Mouse (Mus musculus): ENCODE data around the gene Wee2. TPM values are rescaled to one million over a fixed set of nuclear protein-coding genes. Genes with fewer than 3 reads are reported as not detected.

Gene Wee2
- total RNA-seq, 2 experiments from 2014 or later, result not detected

GRCm38 (mm10) chr6:40435151-40436046 is 3.5 kb upstream of the Wee2 start:
- peak; percentile 59 for ATAC-seq (replicated peaks; ENCODE audit: poor library complexity, severe bottlenecking)

DNA sequence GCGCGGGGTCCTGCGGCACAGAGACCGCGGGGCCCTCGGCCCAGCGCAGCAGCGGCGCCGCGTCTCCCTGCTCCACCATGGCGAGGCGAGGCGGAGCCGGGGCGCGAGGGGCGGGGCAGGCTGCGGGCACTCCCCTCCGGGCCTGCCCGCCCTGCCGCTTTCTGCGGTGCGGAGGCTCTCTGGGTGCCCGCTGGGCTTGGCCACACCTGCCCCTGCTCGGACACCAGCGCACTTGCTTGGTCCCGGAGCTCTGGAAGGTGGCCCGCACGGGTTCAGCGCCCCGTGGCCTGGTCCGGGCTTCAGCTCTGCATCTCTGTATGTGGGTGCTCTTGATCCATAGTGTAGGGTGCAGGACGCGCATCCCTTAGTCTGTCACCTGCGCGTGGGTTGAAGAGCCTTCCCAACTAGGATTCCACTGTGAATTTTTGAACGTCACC is 2.8 kb upstream of the Wee2 start, which contains the start of gene E330009J07Rik:
Gene E330009J07Rik (minus strand): TSS at position 89 of the 437 bp plus-strand sequence.
- ATAC-seq (replicated peaks; ENCODE audit: poor library complexity, severe bottlenecking), result peak; percentile 71

DNA sequence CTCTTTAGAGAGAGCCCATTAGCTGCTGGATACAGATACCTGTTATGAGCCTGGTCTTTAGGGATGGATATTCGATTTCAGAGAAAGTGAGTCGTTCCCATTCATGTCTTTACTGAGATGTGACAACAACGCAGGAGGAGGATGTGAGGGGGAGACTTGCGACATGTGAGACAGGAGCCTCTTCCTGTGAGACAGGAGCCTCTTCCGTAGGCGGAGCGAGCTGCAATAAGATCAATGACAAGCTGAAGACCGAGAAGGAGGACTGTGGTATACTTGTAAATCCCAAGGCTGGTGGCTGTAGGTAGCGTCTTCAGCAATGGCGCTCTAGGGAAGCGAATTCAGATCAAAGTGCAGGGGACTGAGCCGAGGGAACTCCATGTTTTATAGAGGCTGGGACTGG is 843 bp downstream of the Wee2 start:
- ATAC-seq (replicated peaks; ENCODE audit: poor library complexity, severe bottlenecking), result peak; percentile 56

GRCm38 (mm10) chr6:40441276-40441675 is 2.4 kb downstream of the Wee2 start:
- ATAC-seq (replicated peaks; ENCODE audit: poor library complexity, severe bottlenecking), result no peak

- ATAC-seq (replicated peaks; ENCODE audit: poor library complexity, severe bottlenecking), result no peak
Measured at GRCm38 (mm10) chr6:40441755-40442154, 2.9 kb downstream of the Wee2 start.

DNA sequence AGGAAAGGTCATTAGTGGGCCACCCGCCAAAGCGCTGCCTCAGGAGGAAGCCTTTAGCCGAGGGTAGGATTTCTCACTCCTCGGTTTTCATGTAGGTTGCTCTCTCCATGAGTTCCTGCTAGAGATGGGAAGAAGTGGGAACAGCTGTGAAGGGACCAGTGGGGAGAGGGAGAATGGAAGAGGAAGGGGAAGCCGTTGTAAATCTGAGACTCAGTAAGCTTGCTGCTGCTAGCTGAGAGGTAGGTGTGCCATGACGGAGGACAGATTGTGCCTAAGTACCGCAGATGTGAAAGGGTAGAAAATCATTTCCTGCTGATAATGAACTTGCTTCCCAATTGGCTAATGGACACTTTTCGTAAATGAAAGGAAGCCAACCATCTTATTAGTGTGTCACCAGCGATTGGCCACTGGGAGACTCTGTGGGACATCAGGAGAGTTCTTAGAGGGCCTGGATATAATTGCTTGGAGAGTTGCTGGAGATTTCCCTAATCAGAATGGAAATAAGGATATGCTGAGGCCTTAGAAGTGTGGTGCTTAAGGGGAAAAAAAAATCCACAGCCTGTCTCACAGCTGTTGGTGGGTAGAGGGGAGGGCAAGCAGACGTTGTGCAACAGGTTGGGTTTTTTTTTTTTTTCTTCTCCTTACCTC is 4.5 kb downstream of the Wee2 start:
- ATAC-seq (replicated peaks; ENCODE audit: poor library complexity, severe bottlenecking), result peak; percentile 33

DNA sequence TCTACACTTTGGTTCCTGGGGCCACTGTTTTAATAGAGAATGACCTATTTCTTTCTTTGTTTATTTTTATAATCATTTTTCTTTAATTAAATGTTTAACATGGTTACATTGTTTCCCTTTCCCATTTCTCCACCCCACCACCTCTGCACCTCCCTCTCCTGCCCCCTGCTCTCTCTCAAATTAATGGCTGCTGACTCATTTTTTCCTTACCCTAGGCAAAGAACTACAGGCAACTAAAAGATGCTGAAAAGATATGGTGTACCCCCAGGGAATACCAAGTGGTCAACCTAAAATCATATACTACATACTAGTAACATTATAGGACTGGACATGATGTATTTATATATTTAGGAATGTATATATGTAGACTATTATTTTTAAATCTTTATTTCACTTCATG is 9.7 kb downstream of the Wee2 start:
- ATAC-seq (replicated peaks; ENCODE audit: poor library complexity, severe bottlenecking), result no peak

DNA sequence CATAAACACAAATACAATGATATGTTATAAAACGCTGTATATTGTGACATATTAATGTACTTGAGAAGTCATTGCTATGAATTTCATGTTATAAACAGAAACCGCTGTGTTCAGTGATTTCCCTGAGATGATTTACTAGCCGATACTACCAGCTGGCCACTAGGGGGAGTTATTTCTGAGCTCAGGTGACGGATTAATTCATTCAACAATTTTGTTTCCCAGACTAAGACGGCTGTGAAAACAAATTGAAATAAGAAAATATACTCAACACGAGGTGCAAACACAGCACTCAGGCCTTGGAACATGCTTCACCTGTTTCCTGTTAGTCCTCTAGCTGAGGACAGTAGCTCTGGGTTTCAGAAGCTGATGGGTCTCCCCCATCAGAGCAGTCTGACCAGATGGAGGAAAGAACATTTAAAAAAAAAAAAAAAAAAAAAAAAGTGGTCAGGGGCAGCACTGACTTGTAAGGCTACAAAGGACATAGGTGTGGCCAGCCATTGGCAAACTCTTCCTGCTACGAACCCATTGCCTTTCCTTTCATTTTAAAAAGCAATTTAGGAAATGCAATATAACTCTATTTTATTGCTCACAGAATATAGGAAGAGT is 15.7 kb downstream of the Wee2 start:
- peak; percentile 65 for ATAC-seq (replicated peaks; ENCODE audit: poor library complexity, severe bottlenecking)

- ATAC-seq (replicated peaks; ENCODE audit: poor library complexity, severe bottlenecking), result peak; percentile 92
Measured at GRCm38 (mm10) chr6:40465710-40466109, 26.8 kb downstream of the Wee2 start.

DNA sequence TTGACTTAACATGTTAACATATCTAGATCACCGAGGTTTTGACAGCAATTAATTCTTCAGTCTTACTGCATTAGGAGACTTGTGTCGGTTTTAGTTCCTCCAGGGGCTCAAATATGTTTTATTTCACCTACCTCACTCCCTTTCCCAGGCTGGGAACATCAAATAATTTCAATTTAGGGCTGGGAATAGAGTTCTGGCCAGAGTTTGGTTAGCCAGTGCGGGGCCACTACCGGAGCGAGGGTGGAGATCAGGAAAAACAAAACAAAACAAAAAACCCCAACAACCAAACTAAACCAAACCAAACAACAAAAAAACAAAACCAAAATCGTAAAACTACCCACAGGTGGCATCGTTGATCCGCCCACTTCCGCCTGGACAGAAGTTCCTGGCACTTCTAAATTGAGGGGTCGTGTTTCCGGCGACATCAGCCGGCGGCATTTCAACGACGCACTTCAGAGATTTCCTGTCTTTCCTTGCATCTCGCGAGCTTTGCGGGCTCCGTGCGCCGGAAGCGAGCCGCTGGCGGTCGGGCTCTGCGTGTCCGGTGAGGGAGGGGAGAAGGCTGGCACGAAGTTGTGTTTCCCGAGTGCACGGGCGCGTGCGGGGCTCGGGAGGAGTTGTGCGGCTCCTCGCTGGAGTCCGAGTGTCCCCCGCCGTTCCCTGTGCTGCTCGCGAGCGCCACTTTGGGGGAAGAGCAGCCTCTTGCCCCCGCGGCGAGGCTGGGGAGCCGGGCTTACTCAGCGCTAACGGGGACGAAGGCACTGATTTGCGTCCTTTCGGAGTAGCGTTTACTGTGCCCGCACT is 32.2 kb downstream of the Wee2 start, which contains the start of gene Ssbp1:
Gene Ssbp1 (plus strand): TSS at position 437 of the 804 bp plus-strand sequence.
- ATAC-seq (replicated peaks; ENCODE audit: poor library complexity, severe bottlenecking), result peak; percentile 97

- ATAC-seq (replicated peaks; ENCODE audit: poor library complexity, severe bottlenecking), result no peak
Measured at GRCm38 (mm10) chr6:40471720-40472010, 32.8 kb downstream of the Wee2 start.

- 0 out of 2 replicates have a peak, but pooled peaks have one; percentile 20 for ATAC-seq (replicated peaks; ENCODE audit: poor library complexity, severe bottlenecking)
Measured at GRCm38 (mm10) chr6:40476132-40476531, 37.2 kb downstream of the Wee2 start.

GRCm38 (mm10) chr6:40479705-40480104 is 40.8 kb downstream of the Wee2 start:
- ATAC-seq (replicated peaks; ENCODE audit: poor library complexity, severe bottlenecking), result peak; percentile 66

- no peak for ATAC-seq (replicated peaks; ENCODE audit: poor library complexity, severe bottlenecking)
Measured at GRCm38 (mm10) chr6:40482318-40482717, 43.4 kb downstream of the Wee2 start.

DNA sequence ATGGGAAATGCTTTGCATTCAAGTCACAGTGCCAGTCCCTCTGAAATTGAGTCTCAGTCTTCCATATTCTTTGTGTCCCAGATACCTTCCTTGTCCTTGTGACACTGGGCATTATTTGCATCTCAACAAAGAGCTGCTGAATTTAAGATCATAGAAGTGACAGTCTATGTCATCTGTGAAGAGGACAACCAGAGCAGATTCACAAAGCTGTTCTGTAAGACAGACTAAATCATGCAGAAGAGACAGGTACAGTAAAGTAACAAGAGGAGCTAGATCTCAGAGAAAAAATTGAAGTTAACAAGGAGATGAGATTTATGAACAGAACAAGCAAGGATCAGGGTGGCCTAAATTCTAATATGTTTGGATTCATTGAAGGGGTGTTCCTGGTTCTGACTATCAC is 52.0 kb downstream of the Wee2 start, which contains the start of gene Tas2r137:
Gene Tas2r137 (plus strand): TSS at position 301 of the 400 bp plus-strand sequence.
- no peak for ATAC-seq (replicated peaks; ENCODE audit: poor library complexity, severe bottlenecking)

GRCm38 (mm10) chr6:40493229-40493628 is 54.3 kb downstream of the Wee2 start, which contains the start of gene Tas2r108:
Tas2r108 (plus strand) TSS chr6:40493529.
- no peak for ATAC-seq (replicated peaks; ENCODE audit: poor library complexity, severe bottlenecking)

Measured in granulocyte monocyte progenitor cell, adult 5-6 weeks (primary cell).